Mouse (Mus musculus) layer of hippocampus, adult 11-12 months (tissue): ENCODE data around the gene Ankrd50.

Experiments
- DNase-seq: peaks from one replicate; pipeline ENCODE4 v3.0.0; 2022; ENCODE audit warnings: low spot score

Ankrd50 gene

GRCm38 (mm10) chr3:38466139-38466538 lies 18.5 kb downstream of the Ankrd50 start:
- no peak for DNase-seq

GRCm38 (mm10) chr3:38463149-38463548 lies 21.5 kb downstream of the Ankrd50 start:
- no peak for DNase-seq

GRCm38 (mm10) chr3:38461742-38462141 lies 22.9 kb downstream of the Ankrd50 start:
- DNase-seq: no peak

- no peak for DNase-seq
Measured at GRCm38 (mm10) chr3:38460250-38460624, 24.4 kb downstream of the Ankrd50 start.

- no peak for DNase-seq
Measured at GRCm38 (mm10) chr3:38459507-38460249, 25.0 kb downstream of the Ankrd50 start.

- DNase-seq: no peak
Measured at GRCm38 (mm10) chr3:38457041-38457440, 27.6 kb downstream of the Ankrd50 start.

GRCm38 (mm10) chr3:38452199-38452598 lies 32.4 kb downstream of the Ankrd50 start:
- DNase-seq: peak; percentile 33

- peak; percentile 54 for DNase-seq
Measured at GRCm38 (mm10) chr3:38446586-38446985, 38.1 kb downstream of the Ankrd50 start.

- DNase-seq: peak; percentile 21
Measured at GRCm38 (mm10) chr3:38443875-38444274, 40.8 kb downstream of the Ankrd50 start.

- no peak for DNase-seq
Measured at GRCm38 (mm10) chr3:38440564-38440991, 44.1 kb downstream of the Ankrd50 start.

GRCm38 (mm10) chr3:38436596-38436995 lies 48.0 kb downstream of the Ankrd50 start:
- no peak for DNase-seq

GRCm38 (mm10) chr3:38435828-38436227 lies 48.8 kb downstream of the Ankrd50 start:
- DNase-seq: no peak

GRCm38 (mm10) chr3:38434486-38434885 lies 50.2 kb downstream of the Ankrd50 start:
- DNase-seq: no peak

- no peak for DNase-seq
Measured at GRCm38 (mm10) chr3:38433495-38434464, 50.9 kb downstream of the Ankrd50 start.

- DNase-seq: no peak
Measured at GRCm38 (mm10) chr3:38431461-38431860, 53.2 kb downstream of the Ankrd50 start.

- no peak for DNase-seq
Measured at GRCm38 (mm10) chr3:38431042-38431441, 53.6 kb downstream of the Ankrd50 start.

GRCm38 (mm10) chr3:38427200-38427599 lies 57.4 kb downstream of the Ankrd50 start:
- no peak for DNase-seq

GRCm38 (mm10) chr3:38423966-38424365 lies 60.7 kb downstream of the Ankrd50 start:
- DNase-seq: no peak

GRCm38 (mm10) chr3:38419896-38420295 lies 64.7 kb downstream of the Ankrd50 start:
- DNase-seq: no peak

- no peak for DNase-seq
Measured at GRCm38 (mm10) chr3:38415292-38415930, 69.2 kb downstream of the Ankrd50 start.
